Mouse (Mus musculus): ENCODE measurements around the gene Rptor. TPM values are rescaled to one million over a fixed set of nuclear protein-coding genes. Genes with fewer than 3 reads are reported as not detected.
A peak's percentile ranks its signal among the peaks of the same experiment; 100 is the strongest.

Rptor gene
- total RNA-seq, 2 experiments from 2014 or later: 24.9 to 32.5 TPM

DNA sequence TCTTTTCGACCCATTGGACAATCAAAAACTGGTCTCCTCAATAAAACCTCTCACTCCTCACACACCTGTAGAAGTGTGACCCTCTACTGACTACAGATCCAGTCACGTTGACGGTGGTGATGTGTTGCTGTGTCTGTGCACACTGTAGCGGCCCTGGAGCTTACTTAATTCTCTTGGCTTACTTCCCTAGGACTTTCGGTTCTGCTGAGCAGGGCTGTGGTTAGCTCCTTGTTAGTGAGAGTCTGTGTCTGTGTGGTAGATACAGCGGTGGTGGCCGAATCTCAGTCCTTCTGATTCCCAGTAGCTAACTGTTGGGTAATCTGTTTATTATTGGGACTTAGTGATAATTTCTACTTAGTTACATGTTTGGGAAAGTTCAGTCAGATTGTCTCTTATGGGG is 12.4 kb downstream of the Rptor start:
- intact Hi-C loops (cut with DNase I): loop anchor here (5.0 kb wide), 1 partner anchor 113 kb away; no protein-coding TSS in a partner anchor
- H3K27ac ChIP-seq: no peak overlapping the region
- no peak for DNase-seq
- peak overlapping the region; percentile 4; the same call in 1 of the 2 replicates for H3K4me3 ChIP-seq
- no peak for TF ChIP-seq CTCF (IDR thresholded peaks at IDR 0.05)

DNA sequence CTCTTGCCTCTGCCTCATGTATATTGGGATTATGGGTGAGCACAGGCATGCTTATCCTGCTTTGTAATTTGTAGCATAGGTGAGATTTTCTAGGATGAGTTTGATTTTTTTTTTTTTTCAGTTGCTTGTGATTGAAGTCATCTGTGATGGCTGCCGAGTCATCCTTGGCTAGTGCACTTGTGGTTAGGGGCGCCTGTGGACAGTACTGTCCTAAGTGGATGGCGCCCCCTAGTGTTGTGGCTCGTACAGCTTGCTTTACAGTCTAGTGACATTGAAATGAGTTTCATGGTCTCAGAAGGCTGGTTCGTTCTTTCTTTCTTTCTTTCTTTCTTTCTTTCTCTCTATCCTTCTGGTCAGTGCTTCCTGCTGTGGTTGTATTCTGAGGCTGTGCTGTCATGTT is 16.1 kb downstream of the Rptor start:
- H3K4me3 ChIP-seq: no peak overlapping the region
- peak; percentile 53 for DNase-seq
- peak; percentile 57 for TF ChIP-seq CTCF (IDR thresholded peaks at IDR 0.05)
- H3K27ac ChIP-seq: no peak overlapping the region
- intact Hi-C loops (cut with DNase I): loop anchor here (5.0 kb wide), 1 partner anchor 116 kb away; no protein-coding TSS in a partner anchor

DNA sequence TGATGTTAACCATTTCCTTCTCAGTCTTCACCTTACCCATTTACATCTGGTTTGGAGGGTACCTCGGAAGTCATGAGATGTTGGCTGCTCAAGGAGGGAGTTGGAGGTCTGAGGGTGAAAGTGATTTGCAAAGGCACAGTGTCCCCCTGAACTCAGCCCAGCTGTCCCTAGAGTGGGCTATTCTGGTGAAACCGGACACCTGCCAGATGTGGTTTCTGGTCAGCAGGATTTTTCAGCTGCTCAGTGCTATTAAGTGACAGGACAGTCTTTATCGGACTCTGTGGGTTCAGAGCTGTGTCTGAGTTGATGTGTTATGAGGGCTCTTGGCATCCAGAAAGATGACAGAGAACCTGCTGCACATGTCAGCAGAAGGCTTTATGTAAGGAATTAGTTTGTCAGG is 18.6 kb downstream of the Rptor start:
- no peak for TF ChIP-seq CTCF (IDR thresholded peaks at IDR 0.05)
- Histone ChIP-seq H3K4me3 (no peak overlapping the region), H3K27ac (no peak overlapping the region)
- no peak for DNase-seq
- intact Hi-C loops (cut with DNase I): no loop called here

DNA sequence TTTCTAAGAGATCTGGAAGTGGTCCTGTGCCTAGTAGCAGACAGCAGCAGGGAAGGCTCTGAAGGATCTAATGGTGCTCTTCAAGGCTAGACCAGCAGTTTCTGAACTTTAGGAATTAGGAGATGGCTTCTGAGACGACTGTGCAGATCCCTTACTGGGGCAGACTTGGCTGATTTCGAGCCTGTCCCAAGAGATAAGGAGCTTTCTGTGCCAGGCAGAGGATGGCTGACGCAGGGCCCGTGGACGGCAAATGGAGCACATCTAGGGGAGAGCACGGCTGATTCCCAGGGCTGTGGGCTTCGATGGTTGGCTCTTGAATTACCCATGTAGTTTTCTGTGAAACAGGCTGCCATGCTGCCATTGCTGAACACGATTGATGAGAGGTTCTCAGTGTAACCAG is 21.1 kb downstream of the Rptor start:
- intact Hi-C loops (cut with DNase I): loop anchor here (2.0 kb wide), 1 partner anchor 39 kb away; no protein-coding TSS in a partner anchor
- Histone ChIP-seq H3K4me3 (no peak overlapping the region), H3K27ac (peak overlapping the region; percentile 87)
- no peak for TF ChIP-seq CTCF (IDR thresholded peaks at IDR 0.05)
- DNase-seq: no peak

DNA sequence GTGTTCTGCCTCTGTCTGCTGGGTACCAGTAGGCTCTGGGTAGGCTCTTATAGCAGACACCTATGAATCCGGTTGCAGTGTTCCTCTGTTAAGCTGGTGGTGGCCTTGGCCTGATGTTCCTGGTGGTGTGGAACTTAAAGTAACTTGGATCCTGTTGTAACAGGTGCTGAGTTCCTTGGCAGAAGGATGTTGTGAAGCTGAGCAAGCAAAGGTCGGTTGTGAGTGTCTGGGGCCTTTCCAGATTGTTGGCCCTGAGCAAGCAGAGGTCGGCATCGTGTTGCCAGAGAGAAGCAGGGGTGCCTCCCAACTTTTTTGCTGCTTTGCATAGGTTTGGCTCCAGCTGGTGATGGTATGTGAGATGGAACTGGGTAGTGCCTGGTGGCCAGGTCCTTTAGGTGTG is 21.7 kb downstream of the Rptor start:
- intact Hi-C loops (cut with DNase I): loop anchor here (2.0 kb wide), 1 partner anchor 38 kb away; no protein-coding TSS in a partner anchor
- peak overlapping the region; percentile 87 for H3K27ac ChIP-seq
- DNase-seq: peak; percentile 72
- no peak for TF ChIP-seq CTCF (IDR thresholded peaks at IDR 0.05)
- H3K4me3 ChIP-seq: peak overlapping the region; percentile 45

DNA sequence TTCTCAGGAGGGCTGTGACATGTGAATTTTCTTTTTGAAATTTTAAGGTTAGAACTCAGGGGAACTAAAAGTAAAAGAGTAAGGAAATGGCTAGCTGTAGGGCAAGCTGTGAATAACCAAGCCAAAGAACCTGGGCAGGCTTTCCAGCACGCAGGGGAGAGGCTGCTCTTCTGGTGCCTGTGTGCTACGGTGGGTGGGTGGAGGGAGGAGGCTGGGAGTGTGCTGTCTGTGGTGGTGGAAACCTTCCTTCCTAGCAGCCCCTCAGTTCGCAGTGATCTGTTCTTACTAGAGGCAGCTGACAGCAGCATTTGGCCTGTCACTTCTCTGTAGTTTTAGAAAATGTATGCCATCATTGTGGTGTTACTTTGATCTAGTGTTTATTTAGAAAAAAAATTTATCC is 22.2 kb downstream of the Rptor start:
- DNase-seq: peak; percentile 53
- TF ChIP-seq CTCF (IDR thresholded peaks at IDR 0.05): no peak
- Histone ChIP-seq H3K27ac (peak overlapping the region; percentile 87), H3K4me3 (peak overlapping the region; percentile 45)
- intact Hi-C loops (cut with DNase I): loop anchor here (2.0 kb wide), 1 partner anchor 38 kb away; no protein-coding TSS in a partner anchor

DNA sequence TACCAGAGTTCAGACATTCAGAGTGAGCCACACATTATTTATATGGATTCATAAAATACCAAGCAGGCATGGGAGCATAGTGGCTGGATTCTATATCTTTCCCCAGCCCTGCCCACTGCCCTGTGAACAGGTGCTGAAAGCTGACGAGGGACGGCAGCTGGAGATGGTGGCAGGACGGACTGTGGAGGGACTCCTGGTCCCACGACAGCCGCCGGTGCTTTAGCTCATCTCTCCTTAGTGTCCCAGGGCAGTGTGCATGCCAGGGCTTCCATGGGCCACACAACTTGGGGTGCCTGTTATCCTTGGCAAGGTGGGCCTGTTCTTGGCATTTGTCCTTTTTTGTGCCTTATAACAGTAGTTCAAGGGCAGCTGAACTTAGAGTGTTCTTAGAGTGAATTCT is 22.8 kb downstream of the Rptor start:
- DNase-seq: peak; percentile 75
- Histone ChIP-seq H3K27ac (peak overlapping the region; percentile 87), H3K4me3 (peak overlapping the region; percentile 45)
- TF ChIP-seq CTCF (IDR thresholded peaks at IDR 0.05): no peak
- intact Hi-C loops (cut with DNase I): loop anchor here (2.0 kb wide), 1 partner anchor 37 kb away; no protein-coding TSS in a partner anchor

DNA sequence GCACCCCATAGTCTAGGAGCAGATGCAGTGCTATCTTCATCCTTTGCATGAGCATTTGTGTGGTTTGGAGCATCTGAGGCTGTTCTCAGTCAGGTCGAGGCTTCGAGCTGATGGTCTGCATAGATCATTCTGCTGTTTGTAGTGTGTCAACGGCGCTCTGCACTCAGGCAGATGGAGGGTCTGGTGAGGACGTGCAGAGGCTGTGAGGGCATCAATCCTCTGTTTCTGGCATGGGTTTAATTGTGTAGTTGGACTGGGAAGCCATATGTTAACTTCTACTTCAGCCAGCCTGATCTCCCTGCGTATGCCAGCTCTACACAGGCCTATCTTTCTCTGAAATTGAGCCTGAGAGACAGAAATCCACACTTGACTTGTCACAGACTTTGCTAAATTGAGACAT is 23.2 kb downstream of the Rptor start:
- Histone ChIP-seq H3K27ac (peak overlapping the region; percentile 87), H3K4me3 (peak overlapping the region; percentile 45)
- TF ChIP-seq CTCF (IDR thresholded peaks at IDR 0.05): no peak
- no peak for DNase-seq
- intact Hi-C loops (cut with DNase I): loop anchor here (2.0 kb wide), 1 partner anchor 37 kb away; no protein-coding TSS in a partner anchor

DNA sequence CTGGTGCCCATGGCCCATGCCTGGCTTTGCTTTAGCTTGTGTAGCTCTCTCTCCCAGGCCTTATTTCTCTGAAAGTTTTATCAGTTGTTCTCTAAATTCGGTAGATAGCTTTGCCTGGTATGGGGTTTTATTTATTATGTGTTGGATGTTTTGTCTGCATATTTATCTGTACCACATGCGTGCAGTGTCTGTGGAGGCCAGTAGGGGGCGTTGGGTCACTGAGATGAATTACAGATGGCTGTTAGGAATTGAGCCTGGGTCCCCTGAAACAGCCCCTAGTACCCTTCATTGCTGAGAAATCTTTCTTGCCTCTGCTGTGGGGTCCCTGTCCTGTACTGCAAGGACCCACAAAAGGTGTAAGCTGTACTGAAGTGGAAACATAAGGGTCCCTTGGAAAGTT is 24.5 kb downstream of the Rptor start:
- Histone ChIP-seq H3K27ac (no peak overlapping the region), H3K4me3 (no peak overlapping the region)
- no peak for DNase-seq
- intact Hi-C loops (cut with DNase I): no loop called here
- TF ChIP-seq CTCF (IDR thresholded peaks at IDR 0.05): peak; percentile 40

DNA sequence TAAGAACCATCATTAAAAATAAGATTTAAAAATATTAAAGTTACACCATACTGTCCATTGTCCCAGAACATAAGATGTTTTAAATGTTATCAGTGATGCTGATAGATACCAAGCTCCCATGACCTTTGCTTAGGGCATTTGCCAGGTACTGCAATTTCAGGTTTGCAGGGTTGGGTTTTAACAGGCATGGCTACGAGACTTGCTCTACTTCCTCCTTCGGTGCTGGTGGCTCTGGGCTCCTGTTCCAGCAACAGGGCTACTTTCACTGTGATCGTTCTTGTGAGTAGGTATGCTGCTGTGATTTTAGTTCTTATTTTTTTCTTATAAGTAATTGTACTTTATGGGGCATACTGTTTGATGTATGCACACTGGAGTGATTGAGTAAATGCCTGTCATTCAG is 26.4 kb downstream of the Rptor start:
- no peak overlapping the region for H3K27ac ChIP-seq
- DNase-seq: no peak
- intact Hi-C loops (cut with DNase I): no loop called here
- H3K4me3 ChIP-seq: no peak overlapping the region
- no peak for TF ChIP-seq CTCF (IDR thresholded peaks at IDR 0.05)

DNA sequence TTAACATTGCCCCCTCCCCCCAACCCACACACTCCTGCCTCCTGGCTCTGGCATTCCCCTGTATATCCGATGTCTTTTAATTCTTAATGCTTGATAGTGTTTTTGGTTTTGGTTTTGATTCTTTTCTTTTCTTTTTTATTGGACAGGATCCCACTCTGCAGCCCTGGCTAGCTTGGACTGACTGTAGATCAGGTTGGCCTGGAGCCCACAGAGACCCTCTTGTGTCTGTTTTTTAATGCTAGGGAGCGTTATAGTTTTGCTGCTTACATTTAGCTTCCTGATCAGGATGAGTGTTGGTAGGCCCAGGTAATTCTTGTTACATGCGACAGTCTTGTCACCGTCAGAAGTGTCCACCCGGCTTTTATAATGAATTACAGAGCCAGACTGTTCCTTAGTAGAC is 27.6 kb downstream of the Rptor start:
- TF ChIP-seq CTCF (IDR thresholded peaks at IDR 0.05): no peak
- no peak overlapping the region for H3K27ac ChIP-seq
- no peak overlapping the region for H3K4me3 ChIP-seq
- DNase-seq: no peak
- intact Hi-C loops (cut with DNase I): no loop called here

DNA sequence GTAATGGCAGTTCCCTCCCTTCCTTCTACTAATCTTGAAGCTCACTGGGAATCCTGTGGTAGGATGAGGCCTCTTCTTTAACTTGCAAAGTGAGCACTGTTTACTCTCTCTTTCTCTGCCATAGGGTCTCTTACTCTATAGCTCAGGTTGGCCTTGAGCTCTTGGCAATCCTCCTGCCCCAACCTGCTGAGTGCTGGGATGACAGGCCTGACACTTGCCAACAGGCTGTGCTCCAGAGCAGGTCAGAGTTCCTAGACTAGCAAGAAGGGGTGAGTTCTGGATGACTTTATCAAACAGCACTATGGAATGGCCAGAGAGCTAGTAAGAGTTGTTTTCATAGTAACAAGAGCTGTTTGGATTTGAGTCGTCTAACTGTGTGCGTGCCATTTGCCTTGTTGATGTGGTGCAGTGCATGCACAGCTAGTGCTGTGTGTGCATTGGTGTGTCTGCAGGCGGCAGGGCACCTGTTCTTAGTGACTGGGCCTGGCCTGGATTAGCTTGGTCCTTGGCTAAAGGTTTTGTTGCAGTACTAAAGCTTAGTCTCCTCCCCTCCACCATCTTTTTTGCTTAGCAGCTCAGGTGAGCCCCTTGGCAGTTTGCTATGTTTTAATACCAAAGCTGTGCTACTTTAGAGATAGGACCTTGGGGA is 28.6 kb downstream of the Rptor start:
- intact Hi-C loops (cut with DNase I): no loop called here
- Histone ChIP-seq H3K4me3 (no peak overlapping the region), H3K27ac (peak overlapping the region; percentile 12; the same call in 1 of the 2 replicates)
- no peak for TF ChIP-seq CTCF (IDR thresholded peaks at IDR 0.05)
- no peak for DNase-seq

DNA sequence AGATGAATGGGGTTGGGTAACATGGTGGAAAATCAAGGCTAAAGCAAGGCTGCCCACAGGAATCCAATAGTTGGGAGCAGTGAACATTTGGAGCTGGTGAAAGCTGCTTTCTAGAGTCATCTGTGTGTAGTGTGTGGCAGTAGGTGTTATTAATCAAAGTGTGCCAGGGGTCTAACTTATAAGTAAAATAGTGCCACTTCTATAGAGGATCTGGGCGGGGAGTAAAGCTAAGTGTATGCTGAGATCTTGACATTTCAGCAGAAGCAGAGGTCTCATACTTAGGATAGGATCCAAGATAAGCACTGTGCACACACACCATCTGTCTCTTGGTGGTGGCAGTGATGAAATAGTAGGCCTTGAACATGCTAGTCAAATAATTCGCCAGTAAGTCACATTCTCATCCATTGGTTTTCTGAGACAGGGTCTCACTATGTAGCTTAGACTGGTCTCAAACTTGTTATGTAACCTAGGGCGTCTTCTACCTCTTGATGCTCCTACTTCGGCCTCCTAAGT is 33.7 kb downstream of the Rptor start:
- H3K4me3 ChIP-seq: no peak overlapping the region
- intact Hi-C loops (cut with DNase I): no loop called here
- no peak for DNase-seq
- TF ChIP-seq CTCF (IDR thresholded peaks at IDR 0.05): no peak
- no peak overlapping the region for H3K27ac ChIP-seq

DNA sequence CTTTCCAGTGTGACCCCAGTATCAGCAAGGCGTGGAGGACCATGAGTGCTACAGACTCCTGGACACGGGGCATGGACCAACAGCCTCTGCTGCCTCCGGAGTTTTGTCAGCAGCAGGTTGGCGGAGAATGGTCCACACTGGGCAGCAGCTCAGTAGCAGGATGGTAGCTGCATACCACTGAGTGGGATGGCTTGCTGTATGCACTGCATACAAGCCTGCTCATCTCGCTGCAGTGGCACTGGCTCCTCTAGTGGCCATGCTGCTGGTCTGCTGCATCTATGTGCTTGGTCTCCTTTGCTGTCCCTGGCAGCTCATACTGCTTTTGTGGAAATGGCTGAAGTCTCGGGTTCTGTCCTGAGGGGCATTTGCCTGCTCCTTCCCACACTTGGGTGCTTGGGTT is 34.8 kb downstream of the Rptor start:
- no peak for TF ChIP-seq CTCF (IDR thresholded peaks at IDR 0.05)
- no peak for DNase-seq
- no peak overlapping the region for H3K4me3 ChIP-seq
- no peak overlapping the region for H3K27ac ChIP-seq
- intact Hi-C loops (cut with DNase I): no loop called here

Data from gastrocnemius, adult 2 months (tissue).